Mouse (Mus musculus) liver, embryonic 14.5 days (tissue): ENCODE results near the gene Naxd.

Source experiments
- CTCF ChIP-seq: IDR thresholded peaks from 2 replicates; pipeline ENCODE4 v1.5.1; 2016; ENCODE audit warnings: antibody characterized with exemption, low read depth, control low read depth
- EP300 ChIP-seq: IDR thresholded peaks from 2 replicates; pipeline ENCODE4 v1.6.1; 2016; ENCODE audit warnings: antibody characterized with exemption, low read depth

DNA sequence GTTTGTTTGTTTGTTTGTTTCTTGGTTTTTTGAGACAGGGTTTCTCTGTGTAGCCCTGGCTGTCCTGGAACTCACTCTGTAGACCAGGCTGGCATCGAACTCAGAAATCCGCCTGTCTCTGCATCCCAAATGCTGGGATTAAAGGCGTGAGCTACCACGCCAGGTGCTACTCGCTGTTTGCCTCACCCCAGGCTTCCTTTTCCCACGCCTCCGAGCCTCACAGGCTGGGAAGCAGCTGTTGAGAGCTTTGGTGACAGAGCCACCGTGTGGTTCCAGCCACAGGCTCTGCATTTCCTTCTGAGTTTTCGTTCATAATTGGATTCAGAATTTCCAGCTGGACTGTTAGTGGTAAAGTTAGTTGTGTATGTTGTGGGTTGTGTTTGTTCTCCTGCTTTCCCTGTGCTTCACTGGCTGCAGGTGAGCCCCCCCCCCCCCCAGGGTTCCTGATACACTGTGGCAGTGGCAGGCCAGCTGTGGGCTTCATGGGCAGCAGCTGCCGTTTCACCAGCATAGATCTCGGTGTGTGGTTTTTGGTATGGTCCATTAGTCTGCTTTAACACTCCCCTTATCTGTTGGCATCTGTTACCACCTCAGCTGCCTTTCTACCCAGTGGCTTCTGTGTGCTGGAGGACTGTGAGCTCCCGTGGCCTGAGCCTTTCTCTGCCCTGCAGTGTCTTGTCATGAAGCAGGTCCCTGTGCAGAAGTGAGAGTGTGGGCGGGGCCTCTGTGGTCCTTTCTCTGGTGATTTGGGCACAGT lies 6.3 kb downstream of the Naxd start:
- TF ChIP-seq CTCF: no peak
- TF ChIP-seq EP300: no peak
